Mouse (Mus musculus): ENCODE results near the gene Paqr4. TPM values are rescaled to one million over a fixed set of nuclear protein-coding genes. Genes with fewer than 3 reads are reported as not detected.
A peak's percentile ranks its signal among the peaks of the same experiment; 100 is the strongest.

Paqr4 gene
- polyA plus RNA-seq, 1 experiment from 2014 or later: 26.3 TPM

GRCm38 (mm10) chr17:23748026-23748425 lies 7.4 kb upstream of the Paqr4 start:
- Histone ChIP-seq H3K9me3 (ENCODE audit: control insufficient read depth, low read length) (no peaks in the 10 kb centered on the region), H3K27me3 (ENCODE audit: control insufficient read depth, insufficient read depth, low read length) (peaks cover 6% of the 10 kb centered on the region; the same call in 1 of the 2 replicates), H3K4me3 (ENCODE audit: low read depth, low read length) (no peak overlapping the region), H3K36me3 (ENCODE audit: control insufficient read depth, insufficient read depth, low read length) (peaks cover 4% of the 10 kb centered on the region; the same call in 1 of the 2 replicates), H3K4me2 (replicated peaks; ENCODE audit: low read depth) (no peak overlapping the region), H3K4me1 (replicated peaks; ENCODE audit: control insufficient read depth, insufficient read depth) (peaks cover 12% of the 10 kb centered on the region; the same call in 1 of the 2 replicates), H3K27ac (replicated peaks) (no peak overlapping the region), H3K9ac (ENCODE audit: low read length) (no peak overlapping the region)
- 37% methylated on average over 6 of the region's 6 CpGs for WGBS
- TF ChIP-seq CTCF (IDR thresholded peaks at IDR 0.05; ENCODE audit: low read depth) (no peak), EP300 (optimal IDR thresholded peaks at IDR 0.05) (no peak)
- DNase-seq (ENCODE audit: low spot score): no peak
- no peak for ATAC-seq (ENCODE audit: low FRiP score, low TSS enrichment)

GRCm38 (mm10) chr17:23747471-23747870 lies 6.8 kb upstream of the Paqr4 start:
- H3K4me3 ChIP-seq (ENCODE audit: low read depth, low read length): no peak overlapping the region
- no peak overlapping the region for H3K9ac ChIP-seq (ENCODE audit: low read length)
- H3K27ac ChIP-seq (replicated peaks): no peak overlapping the region
- DNase-seq (ENCODE audit: low spot score) (no peak), ATAC-seq (ENCODE audit: low FRiP score, low TSS enrichment) (no peak)
- peaks cover 12% of the 10 kb centered on the region; the same call in 1 of the 2 replicates for H3K4me1 ChIP-seq (replicated peaks; ENCODE audit: control insufficient read depth, insufficient read depth)
- WGBS: 83% methylated on average over 3 of the region's 3 CpGs
- no peak overlapping the region for H3K4me2 ChIP-seq (replicated peaks; ENCODE audit: low read depth)
- H3K9me3 ChIP-seq (ENCODE audit: control insufficient read depth, low read length): no peaks in the 10 kb centered on the region
- peaks cover 6% of the 10 kb centered on the region; the same call in 1 of the 2 replicates for H3K27me3 ChIP-seq (ENCODE audit: control insufficient read depth, insufficient read depth, low read length)
- no peak for TF ChIP-seq EP300 (optimal IDR thresholded peaks at IDR 0.05)
- H3K36me3 ChIP-seq (ENCODE audit: control insufficient read depth, insufficient read depth, low read length): no peaks in the 10 kb centered on the region

GRCm38 (mm10) chr17:23746767-23747166 lies 6.1 kb upstream of the Paqr4 start:
- H3K4me1 ChIP-seq (replicated peaks; ENCODE audit: control insufficient read depth, insufficient read depth): peaks cover 15% of the 10 kb centered on the region; the same call in 1 of the 2 replicates
- no peak overlapping the region for H3K27ac ChIP-seq (replicated peaks)
- H3K9me3 ChIP-seq (ENCODE audit: control insufficient read depth, low read length): no peaks in the 10 kb centered on the region
- peaks cover 6% of the 10 kb centered on the region; the same call in 1 of the 2 replicates for H3K27me3 ChIP-seq (ENCODE audit: control insufficient read depth, insufficient read depth, low read length)
- TF ChIP-seq CTCF (IDR thresholded peaks at IDR 0.05; ENCODE audit: low read depth) (no peak), EP300 (optimal IDR thresholded peaks at IDR 0.05) (no peak)
- H3K36me3 ChIP-seq (ENCODE audit: control insufficient read depth, insufficient read depth, low read length): no peaks in the 10 kb centered on the region
- H3K4me3 ChIP-seq (ENCODE audit: low read depth, low read length): no peak overlapping the region
- 76% methylated on average over 3 of the region's 3 CpGs for WGBS
- no peak for DNase-seq (ENCODE audit: low spot score)
- no peak for ATAC-seq (ENCODE audit: low FRiP score, low TSS enrichment)
- no peak overlapping the region for H3K9ac ChIP-seq (ENCODE audit: low read length)
- H3K4me2 ChIP-seq (replicated peaks; ENCODE audit: low read depth): no peak overlapping the region

GRCm38 (mm10) chr17:23746311-23746710 lies 5.6 kb upstream of the Paqr4 start:
- Histone ChIP-seq H3K4me3 (ENCODE audit: low read depth, low read length) (peak overlapping the region; percentile 14; the same call in 1 of the 2 replicates), H3K9me3 (ENCODE audit: control insufficient read depth, low read length) (no peaks in the 10 kb centered on the region), H3K36me3 (ENCODE audit: control insufficient read depth, insufficient read depth, low read length) (no peaks in the 10 kb centered on the region), H3K9ac (ENCODE audit: low read length) (no peak overlapping the region), H3K4me1 (replicated peaks; ENCODE audit: control insufficient read depth, insufficient read depth) (peaks cover 15% of the 10 kb centered on the region; the same call in 1 of the 2 replicates), H3K27me3 (ENCODE audit: control insufficient read depth, insufficient read depth, low read length) (peaks cover 6% of the 10 kb centered on the region; the same call in 1 of the 2 replicates), H3K27ac (replicated peaks) (no peak overlapping the region), H3K4me2 (replicated peaks; ENCODE audit: low read depth) (peak overlapping the region; percentile 43)
- peak; percentile 48 for TF ChIP-seq CTCF (IDR thresholded peaks at IDR 0.05; ENCODE audit: low read depth)
- TF ChIP-seq EP300 (optimal IDR thresholded peaks at IDR 0.05): no peak
- ATAC-seq (ENCODE audit: low FRiP score, low TSS enrichment): no peak
- peak; percentile 38 for DNase-seq (ENCODE audit: low spot score)
- WGBS: 15% methylated on average over 12 of the region's 12 CpGs

- TF ChIP-seq EP300 (optimal IDR thresholded peaks at IDR 0.05) (no peak), CTCF (IDR thresholded peaks at IDR 0.05; ENCODE audit: low read depth) (no peak)
- Histone ChIP-seq H3K9ac (ENCODE audit: low read length) (no peak within 1 kb of the TSS), H3K4me2 (replicated peaks; ENCODE audit: low read depth) (peak within 1 kb of the TSS; percentile 43), H3K9me3 (ENCODE audit: control insufficient read depth, low read length) (no peaks in the 10 kb centered on the region), H3K36me3 (ENCODE audit: control insufficient read depth, insufficient read depth, low read length) (no peaks in the 10 kb centered on the region), H3K4me3 (ENCODE audit: low read depth, low read length) (peak within 1 kb of the TSS; percentile 14), H3K4me1 (replicated peaks; ENCODE audit: control insufficient read depth, insufficient read depth) (peaks cover 16% of the 10 kb centered on the region; the same call in 1 of the 2 replicates), H3K27ac (replicated peaks) (no peak within 1 kb of the TSS), H3K27me3 (ENCODE audit: control insufficient read depth, insufficient read depth, low read length) (peaks cover 8% of the 10 kb centered on the region; the same call in 1 of the 2 replicates)
- ATAC-seq (ENCODE audit: low FRiP score, low TSS enrichment): no peak
- WGBS: 2% methylated on average over 38 of the region's 45 CpGs
- DNase-seq (ENCODE audit: low spot score): no peak
Observed at GRCm38 (mm10) chr17:23745301-23746251, 4.9 kb upstream of the Paqr4 start, which contains the start of gene Kremen2. Kremen2 (minus strand) TSS chr17:23745833.

All from stomach, postnatal 0 days (tissue).